Mouse (Mus musculus) spleen, adult 12 weeks (tissue): ENCODE data around the gene Ube2o.
"Not testable (repeated sequence)": the region's sequence is repeated elsewhere in the genome, so short reads cannot be mapped to it uniquely, and the experiment has no call there.

ENCODE experiments used
- DNase-seq: peaks from one replicate; pipeline ENCODE4 v3.0.0; 2022; ENCODE audit warnings: low spot score

Ube2o gene

DNA sequence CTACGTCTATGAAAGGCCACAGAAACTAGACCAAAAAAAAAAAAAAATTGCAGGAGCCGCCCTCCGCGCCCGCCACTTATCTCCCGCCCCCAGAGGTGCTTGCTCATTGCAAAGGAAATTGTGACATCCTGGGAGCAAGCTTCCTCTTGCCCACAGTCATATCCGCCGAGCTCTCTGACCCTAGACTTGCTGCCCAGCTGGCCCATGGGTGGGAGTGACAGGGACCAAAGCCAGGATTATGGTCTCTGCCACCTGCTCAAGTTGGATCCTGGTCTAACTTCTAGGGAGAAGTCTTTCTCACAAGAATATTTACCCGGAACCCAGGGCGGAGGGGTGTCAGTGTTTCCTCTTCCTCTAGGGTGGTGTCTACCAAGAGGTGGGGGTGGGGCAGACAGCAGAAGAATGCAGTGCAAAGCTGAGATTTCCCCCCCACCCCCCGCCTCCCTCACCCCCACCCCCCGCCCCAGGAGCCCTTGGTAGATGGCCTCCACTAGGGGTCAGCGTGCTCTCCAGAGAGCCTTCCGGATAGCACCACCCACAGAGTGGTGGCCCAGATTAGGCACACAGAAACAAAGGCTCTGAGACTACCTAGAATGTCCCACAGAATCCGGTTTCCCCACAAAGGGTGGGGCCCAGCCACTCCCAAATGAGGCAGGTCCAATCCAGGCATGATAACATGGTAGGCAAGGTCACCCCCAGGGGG, 34.6 kb upstream of the Ube2o start:
- peak; percentile 64 for DNase-seq

DNA sequence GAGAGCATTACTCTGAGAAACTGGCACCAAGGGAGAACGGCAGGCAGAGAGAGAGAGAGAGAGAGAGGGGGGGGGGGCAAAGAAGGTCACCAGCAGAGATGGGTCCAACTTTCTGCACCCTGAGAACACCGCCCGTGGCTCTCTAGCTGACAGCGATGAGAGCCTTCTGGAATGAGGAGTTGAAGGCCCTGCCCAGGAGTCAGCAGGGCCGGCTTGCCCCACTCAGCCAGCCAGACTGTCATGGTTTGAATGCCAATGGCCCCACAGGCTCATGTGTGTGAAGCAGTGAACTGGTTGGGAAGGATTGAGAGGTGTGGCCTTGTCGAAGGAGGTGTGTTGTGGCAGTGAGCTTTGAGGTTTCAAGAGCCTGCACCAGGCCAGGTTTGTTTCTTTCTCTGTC, 32.0 kb upstream of the Ube2o start:
- DNase-seq: no peak

DNA sequence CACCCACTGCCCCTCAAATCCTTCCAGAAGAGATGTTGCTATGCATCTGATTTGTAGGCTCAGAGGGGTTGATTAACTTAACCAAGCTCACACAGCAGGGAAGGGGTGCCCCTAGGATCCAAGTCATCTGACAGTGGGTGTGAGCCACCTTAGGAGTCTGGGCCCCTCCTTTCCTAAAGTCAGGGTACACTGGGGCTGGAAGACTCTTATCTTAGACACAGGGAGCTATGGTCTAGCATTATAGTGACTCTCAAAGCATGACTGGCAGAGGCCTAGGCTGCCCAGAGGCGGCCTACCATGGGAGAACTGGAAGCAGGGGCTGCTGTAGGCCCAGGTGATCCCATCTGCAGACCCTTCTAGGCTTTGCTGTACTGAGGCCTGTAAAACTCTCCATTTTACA, 31.3 kb upstream of the Ube2o start:
- DNase-seq: no peak

DNA sequence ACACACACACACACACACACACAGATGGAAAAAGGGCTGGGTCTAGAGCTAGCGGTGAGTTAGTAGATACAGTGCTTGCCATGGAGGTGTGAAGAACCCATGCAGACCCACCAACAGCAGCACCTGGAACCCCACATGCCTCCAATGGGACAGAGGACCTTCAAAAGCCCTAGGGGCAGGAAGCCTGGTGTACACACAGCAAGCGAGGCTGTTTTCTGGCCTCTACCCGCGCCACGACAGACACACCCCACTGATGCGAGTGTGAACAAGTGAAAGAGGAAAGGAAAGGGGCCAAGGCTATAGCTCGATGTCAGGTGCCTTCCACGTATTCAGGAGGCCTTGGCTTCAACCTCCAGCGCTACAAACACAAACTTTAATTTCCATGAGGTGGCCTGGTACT, 30.6 kb upstream of the Ube2o start:
- DNase-seq: no peak

DNA sequence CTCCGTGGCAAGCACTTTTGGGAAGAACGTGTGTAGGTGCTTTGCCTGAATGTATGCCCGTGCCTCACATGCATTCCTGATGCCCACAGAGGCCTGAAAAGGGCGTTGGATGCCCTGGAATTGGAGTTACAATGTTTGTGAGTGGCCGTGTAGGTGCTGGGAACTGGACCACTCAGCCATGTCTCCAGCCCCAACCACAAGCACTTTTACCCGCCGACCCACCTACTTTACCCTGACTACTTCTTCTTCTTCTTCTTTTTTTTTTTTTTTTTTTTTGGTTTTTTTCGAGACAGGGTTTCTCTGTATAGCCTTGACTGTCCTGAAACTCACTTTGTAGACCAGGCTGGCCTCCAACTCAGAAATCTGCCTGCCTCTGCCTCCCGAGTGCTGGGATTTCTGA, 29.9 kb upstream of the Ube2o start:
- not testable (repeated sequence) for DNase-seq

DNA sequence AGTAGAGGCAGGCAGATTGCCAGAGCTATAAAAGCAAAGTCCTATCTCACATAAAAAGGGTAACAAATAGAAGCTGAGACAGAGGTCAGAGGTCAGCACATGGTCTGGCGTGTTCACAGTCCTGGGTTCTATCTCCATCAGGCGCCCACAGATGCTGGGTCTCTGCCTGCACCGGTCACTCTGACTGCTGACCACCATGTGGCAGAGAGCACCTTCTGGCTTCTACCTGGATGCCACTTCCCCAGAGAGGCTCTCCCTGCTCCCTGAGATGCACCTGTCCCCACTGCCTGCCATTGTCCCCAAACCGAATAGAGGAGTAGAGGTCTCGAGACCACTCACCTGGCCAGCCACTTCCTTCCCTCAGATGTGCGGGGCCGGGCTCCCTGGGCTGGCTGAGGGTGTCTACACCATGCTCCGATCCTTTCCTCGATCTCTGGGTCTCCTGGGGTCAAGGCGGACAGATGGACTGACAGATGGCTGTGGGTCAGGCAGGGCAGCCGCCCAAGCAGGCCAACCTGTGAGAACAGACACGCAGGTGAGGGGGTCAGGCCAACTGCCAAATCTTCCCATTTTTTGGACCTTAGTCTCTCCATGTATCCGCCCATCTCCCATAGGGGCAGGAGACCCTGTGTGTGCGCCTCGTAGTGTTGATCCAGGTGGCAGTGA, 28.9 kb upstream of the Ube2o start:
- no peak for DNase-seq

DNA sequence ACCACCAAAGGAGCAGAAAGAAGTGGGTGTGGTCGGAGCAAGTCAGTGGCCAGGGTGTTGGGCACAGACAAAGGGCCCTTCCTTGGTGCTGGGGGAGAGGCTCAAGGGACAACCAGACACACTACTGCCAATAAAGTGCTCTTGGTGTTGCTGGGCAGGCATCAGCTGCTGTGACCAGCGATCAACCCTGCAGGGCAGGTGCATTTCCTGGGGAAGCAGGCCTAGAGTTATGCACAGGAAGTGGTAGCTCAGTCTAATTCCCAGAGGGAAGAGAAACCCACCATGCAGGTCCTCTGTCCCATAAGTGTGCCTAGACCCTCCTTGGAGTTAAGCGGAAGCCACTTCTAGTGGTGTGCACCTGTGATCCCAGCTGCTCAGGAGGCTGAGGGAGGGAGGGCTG, 26.5 kb upstream of the Ube2o start:
- no peak for DNase-seq

DNA sequence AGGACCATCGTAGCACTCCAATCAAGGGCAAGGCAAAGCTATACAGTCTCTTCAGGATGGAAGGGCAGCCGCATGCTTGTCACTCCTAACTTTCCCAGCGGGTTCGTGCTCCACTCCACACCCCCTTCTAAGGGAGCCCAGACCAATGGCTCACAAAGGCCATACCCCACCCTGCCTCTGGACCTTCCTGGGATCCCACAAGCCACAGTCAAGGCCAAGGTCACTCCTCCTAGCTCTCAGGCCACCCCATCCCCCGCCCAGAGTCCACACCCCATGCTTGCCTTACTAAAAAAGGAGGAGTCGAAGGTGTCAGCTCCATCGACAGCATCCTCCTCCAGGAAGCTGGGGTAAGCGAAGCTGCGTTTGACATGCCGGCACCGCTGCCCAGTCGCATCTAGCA, 22.9 kb upstream of the Ube2o start:
- DNase-seq: no peak

DNA sequence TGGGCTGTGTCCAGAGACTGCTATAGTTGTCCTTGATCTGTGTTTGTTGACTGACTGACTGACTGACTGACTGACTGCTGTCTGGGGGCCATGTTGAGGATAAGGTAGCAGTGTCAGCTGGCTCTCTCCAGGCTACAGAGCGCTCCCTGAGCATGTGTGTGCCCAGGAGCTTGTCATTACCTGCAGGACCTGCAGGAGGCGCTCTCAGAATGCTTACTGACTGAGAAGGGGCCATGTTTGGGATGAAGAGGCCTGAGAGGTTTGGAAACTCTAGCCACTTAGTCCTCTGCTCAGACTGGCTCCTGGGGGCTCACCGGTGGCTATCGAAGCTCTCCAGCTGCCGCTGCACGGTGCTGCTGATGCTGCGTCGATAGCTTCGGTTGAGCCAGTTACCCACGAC, 22.1 kb upstream of the Ube2o start:
- peak; percentile 57 for DNase-seq

DNA sequence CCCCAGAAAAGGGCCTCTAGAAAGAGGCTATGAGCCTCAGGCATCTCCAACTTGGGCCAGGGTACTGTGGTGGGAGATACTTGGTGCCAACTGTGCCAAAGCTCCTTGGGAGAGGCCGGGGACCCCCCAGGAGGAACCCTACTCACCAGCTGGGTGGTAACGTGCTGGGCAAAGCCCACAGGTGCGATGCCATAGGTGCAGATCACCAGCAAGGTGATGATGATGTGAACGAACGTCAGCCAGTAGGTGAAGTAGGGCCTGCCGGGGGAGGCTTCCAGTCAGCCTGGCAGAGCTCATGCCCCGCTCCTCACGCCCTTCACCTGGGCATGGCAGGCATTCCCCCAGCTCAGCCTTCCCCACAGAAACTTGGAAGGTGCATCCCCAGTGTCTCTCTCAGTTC, 20.8 kb upstream of the Ube2o start:
- DNase-seq: no peak

DNA sequence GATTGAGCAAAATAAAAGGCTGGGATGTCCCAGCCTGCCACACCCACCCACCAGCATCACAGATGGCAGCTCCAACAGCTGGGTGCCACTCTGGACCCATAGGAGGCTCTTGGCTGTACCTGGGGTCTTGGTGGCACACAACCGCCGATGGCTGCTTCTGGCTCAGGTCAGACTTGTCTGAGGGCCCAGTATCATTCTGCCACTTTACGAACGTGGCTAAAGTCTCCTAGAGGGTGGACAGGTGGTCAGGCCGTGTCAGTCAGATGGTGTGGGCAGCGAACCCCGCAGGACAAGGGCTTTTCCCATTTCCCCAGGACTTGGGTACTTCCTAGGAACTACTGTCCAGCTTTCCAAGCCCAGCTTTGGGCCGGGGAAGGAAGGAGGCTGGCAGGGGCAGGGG, 19.9 kb upstream of the Ube2o start:
- no peak for DNase-seq

DNA sequence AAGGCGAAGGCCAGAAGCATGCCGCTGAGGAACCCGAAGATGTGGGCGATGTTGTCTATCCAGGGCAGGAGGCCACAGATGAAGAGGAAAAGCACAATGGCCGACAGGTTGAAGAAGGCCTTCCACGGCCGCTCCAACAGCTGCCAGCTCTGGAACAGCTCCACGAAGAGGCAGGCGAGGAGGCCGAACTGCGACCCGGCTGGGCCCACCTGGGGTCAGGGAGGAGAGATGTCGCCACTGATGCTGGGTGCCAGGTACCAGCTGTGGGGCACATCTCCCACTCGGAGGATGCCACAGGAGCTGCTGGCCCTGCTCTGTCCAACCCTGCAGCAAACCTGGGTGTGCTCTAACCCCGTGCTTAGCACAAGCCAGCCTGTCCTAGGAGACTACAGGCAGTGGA, 18.0 kb upstream of the Ube2o start:
- DNase-seq: no peak

DNA sequence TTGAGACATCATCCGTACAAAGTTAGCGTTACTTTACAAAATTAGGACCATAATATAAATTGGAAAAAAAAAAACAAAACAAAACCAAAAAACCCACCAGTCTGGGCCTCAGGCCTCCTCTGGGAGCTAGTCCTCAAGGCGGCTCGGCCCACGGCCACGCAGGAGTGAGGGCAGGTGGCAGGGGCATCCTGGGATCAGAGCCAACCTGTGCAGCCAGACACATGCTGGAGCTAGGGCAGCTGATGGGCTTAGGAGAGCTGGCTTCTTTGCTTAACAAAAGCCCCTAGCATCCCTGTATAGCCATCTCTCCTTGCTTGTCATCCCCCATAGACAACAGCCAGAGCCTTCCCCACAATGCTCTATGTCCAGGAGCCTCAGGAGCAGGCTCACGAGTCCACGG, 16.9 kb upstream of the Ube2o start:
- DNase-seq: no peak

DNA sequence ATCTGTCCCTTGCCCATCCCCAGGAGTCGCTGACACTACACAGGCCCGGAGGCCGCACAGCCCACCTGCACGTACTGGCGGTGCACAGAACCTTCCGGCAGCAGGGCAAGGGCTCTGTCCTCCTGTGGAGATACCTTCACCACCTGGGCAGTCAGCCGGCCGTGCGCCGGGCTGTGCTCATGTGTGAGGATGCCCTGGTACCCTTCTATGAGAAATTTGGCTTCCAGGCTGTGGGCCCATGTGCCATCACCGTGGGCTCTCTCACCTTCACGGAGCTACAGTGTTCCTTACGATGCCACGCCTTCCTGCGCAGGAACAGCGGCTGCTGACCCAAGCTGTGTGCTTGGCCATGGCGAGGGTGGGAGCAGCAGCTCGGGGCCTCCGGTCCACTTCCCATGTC, 15.5 kb upstream of the Ube2o start:
- DNase-seq: no peak

DNA sequence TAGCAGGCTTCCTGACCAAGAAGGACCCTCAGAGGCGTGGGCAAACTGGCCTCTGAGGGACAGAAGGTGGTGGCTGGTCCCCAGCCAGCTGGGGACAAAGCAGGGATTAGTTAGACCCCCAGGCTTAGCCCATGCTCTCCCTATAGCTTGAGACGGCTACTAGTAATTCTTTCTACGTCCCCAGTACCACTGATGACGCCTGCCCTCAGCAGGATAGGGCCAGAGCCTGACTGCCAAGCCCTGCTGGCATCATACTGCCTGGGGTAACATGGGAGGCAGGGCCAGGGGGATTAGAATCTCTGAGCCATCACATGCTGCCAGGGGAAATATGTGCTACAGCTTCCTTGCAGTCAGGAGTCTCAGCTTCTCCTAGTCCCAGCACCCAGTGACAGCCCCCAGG, 12.1 kb upstream of the Ube2o start:
- DNase-seq: no peak

DNA sequence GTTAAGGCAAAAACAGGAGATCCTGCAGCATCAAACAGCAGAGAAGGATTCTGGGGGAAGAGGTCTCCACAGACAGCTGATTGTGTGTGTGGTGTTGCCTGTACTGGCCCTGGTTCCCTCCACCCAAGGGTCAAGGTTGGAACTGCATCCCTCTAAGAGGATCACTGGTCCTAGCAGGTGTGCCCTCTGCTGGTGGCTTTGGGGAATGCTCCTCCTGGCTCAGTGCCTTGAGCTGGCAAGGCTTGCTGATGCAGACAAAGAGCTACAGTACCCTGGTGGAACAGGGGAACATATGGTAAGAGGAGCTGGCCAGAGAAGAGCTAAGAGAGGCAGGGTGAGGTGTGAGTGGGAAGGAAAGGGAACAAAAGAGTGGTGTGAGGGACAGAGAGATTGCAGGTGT, 11.2 kb upstream of the Ube2o start:
- peak; percentile 85 for DNase-seq

DNA sequence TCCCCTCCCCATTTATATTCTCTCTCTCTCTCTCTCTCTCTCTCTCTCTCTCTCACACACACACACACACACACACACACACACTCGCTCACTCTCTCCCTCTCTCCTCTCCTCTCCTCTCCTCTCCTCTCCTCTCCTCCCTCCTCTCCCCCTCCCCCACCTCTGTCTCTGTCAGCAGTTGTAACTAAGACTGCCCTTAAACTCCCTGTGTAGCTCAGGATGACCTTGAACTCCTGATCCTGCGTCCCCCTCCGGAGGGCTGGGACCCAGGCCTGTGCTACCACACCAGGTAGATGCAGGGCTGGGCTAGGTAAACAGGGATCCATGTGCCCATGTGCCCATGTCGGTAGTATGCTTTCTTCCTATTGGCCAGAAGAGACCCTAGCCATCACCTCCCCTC, 10.4 kb upstream of the Ube2o start:
- no peak for DNase-seq

DNA sequence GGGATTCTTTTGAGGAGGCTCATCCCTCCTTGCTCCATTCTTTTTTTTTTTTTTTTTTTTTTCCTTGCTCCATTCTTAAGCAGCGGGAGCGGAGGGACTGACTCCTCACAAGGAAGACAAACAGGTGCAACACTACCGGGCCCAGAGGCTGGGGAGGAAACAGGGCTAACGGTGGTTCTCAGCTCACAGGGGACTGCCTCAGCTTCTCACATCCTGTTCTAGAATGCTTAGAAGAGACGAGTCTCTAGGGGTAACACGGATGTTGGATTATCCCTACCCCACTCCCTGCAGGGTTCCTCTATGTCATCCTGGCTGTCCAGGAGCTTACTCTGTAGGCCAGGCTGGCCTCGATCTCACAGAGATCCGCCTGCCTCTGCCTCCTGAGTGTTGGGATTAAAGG, 8.3 kb upstream of the Ube2o start:
- no peak for DNase-seq

DNA sequence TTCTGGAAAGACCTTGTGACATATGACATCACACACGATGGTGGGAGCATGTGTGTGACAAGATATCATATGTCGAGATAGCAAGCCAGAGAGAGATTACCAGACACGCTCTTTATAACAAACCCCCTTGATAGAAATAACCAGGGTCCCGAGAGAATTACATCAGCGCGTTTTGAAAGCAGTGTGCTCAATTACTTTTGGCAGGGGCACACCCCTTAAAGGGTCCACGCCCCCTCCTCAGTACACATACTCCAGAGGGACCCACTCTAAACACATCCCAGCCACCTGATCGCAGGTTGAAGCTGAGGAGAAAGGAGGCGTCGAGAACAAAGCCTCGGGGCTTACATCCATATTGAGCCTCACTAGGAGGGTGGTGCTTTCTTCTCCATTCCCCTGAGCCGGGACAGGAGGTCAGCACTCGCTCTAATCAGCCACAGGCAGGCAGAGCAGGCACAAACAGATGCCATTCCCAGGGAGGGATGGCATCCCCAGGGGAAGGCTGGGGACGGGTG, 7.8 kb upstream of the Ube2o start:
- no peak for DNase-seq

DNA sequence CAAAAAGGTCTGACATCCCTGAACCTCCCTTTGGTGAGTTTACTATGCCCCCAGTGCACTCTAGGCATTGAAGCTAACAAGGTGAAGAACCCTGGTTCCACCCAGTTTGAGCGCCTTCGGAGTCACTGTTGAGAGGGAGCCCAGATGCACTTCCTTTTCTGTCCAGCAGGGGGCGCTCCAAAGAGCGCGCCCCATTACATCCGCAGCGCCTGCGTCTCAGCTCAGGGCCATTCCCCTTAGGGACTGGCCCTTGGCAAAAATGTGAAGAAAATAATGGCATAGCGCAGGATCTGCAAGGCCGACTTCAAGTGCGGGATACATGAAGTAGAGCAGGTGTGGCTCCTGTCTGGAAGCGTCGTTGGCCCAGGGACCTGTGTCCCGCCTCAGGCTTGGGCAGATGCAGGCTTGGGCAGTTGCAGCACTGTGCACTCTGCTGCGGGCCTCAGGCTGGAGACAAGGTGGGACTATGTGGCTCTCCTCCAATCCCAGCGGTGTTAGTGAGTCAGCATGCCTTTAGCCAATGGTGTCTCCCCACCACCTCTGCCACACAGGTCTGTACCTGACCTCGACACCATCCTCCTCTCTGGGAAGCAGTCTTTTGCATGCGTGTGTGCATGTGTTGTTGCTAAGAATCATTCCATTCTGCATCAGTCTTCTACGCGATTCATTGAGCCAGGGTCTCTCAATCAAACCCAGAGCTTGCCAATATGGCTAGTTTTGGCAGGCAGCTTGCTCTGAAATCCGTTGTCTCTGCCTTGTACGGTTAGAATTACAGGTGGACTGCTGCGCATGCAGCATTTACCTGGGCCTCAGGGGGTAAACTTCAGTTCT, 5.8 kb upstream of the Ube2o start:
- peak; percentile 73 for DNase-seq

DNA sequence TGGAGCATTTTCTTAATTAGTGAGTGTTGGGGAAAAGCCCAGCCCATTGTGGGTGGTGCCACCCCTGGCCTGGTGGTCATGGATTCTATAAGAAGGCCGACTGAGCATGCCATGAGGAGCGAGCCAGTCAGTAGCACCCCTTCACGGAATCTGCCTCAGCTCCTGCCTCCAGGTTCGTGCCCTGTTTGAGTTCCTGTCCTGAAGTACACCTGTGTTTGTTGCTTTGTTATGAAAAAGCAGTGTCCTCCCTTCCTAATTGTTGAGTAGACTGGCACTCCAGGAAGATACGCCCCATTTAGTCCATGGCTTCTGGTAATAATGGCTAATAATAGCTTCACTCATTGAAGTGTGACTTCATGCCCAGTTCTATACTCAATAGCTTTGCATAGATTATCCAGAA, 5.1 kb upstream of the Ube2o start, which contains the start of gene Aanat:
Gene Aanat (plus strand): TSS at position 123 of the 400 bp plus-strand sequence.
- no peak for DNase-seq

DNA sequence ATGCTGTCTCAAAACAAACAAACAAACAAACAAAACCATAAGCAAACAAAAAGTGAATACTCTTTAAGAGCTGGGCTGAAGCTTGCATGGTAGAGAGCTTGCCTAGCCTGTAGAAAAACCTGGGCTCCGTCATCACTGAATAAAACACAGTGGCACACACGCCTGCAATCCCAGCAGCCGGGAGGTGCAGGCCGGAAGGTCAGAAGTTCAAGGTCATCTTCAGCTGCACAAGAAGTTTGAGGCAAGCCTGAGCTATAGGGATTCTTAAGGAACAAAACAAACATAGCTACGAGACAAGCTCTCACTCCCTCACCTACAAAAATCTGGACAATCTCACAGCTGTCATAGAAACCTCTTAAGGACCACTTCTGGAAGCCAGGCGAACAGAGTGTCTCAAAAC, 4.4 kb upstream of the Ube2o start:
- no peak for DNase-seq
